Mouse (Mus musculus): ENCODE data around the gene Exog. TPM values are rescaled to one million over a fixed set of nuclear protein-coding genes. Genes with fewer than 3 reads are reported as not detected.

Gene Exog
- total RNA-seq, 2 experiments from 2014 or later = 1.6 to 2.3 TPM

- H3K27ac ChIP-seq = no peak overlapping the region
- no peak for TF ChIP-seq CTCF (IDR thresholded peaks at IDR 0.05)
- intact Hi-C loops (cut with DNase I) = no loop called here
- DNase-seq = no peak
- H3K4me3 ChIP-seq = no peak overlapping the region
These were observed 51.6 kb downstream of the Exog start for GRCm38 (mm10) chr9:119496354-119496753.

- no peak for DNase-seq
- TF ChIP-seq CTCF (IDR thresholded peaks at IDR 0.05) = no peak
- Histone ChIP-seq H3K4me3 (no peak overlapping the region), H3K27ac (no peak overlapping the region)
- intact Hi-C loops (cut with DNase I) = no loop called here
These were observed 52.2 kb downstream of the Exog start for GRCm38 (mm10) chr9:119496960-119497359.

- intact Hi-C loops (cut with DNase I) = no loop called here
These were observed 53.0 kb downstream of the Exog start for GRCm38 (mm10) chr9:119497546-119498246.

GRCm38 (mm10) chr9:119498247-119498607 is 53.5 kb downstream of the Exog start:
- H3K4me3 ChIP-seq = no peak overlapping the region
- no peak for DNase-seq
- intact Hi-C loops (cut with DNase I) = no loop called here
- no peak overlapping the region for H3K27ac ChIP-seq
- TF ChIP-seq CTCF (IDR thresholded peaks at IDR 0.05) = no peak

More at GRCm38 (mm10) chr9:119497546-119498246, 53.0 kb downstream of the Exog start:
- H3K27ac ChIP-seq = no peak overlapping the region
- TF ChIP-seq CTCF (IDR thresholded peaks at IDR 0.05) = no peak
- no peak for DNase-seq
- no peak overlapping the region for H3K4me3 ChIP-seq

GRCm38 (mm10) chr9:119498885-119499284 is 54.1 kb downstream of the Exog start:
- no peak for TF ChIP-seq CTCF (IDR thresholded peaks at IDR 0.05)
- no peak overlapping the region for H3K4me3 ChIP-seq
- H3K27ac ChIP-seq = no peak overlapping the region
- intact Hi-C loops (cut with DNase I) = no loop called here
- no peak for DNase-seq

- no peak for DNase-seq
- intact Hi-C loops (cut with DNase I) = no loop called here
- Histone ChIP-seq H3K4me3 (no peak overlapping the region), H3K27ac (no peak overlapping the region)
- no peak for TF ChIP-seq CTCF (IDR thresholded peaks at IDR 0.05)
These were observed 58.9 kb downstream of the Exog start for GRCm38 (mm10) chr9:119503613-119504012.

GRCm38 (mm10) chr9:119504981-119505658 is 60.4 kb downstream of the Exog start:
- TF ChIP-seq CTCF (IDR thresholded peaks at IDR 0.05) = no peak
- H3K4me3 ChIP-seq = no peak overlapping the region
- DNase-seq = no peak

GRCm38 (mm10) chr9:119510902-119511301 is 66.2 kb downstream of the Exog start:
- DNase-seq = no peak
- TF ChIP-seq CTCF (IDR thresholded peaks at IDR 0.05) = no peak
- H3K27ac ChIP-seq = no peak overlapping the region
- intact Hi-C loops (cut with DNase I) = no loop called here
- no peak overlapping the region for H3K4me3 ChIP-seq

More at GRCm38 (mm10) chr9:119504981-119505658, 60.4 kb downstream of the Exog start:
- no peak overlapping the region for H3K27ac ChIP-seq
- intact Hi-C loops (cut with DNase I) = no loop called here

GRCm38 (mm10) chr9:119512993-119513392 is 68.2 kb downstream of the Exog start:
- intact Hi-C loops (cut with DNase I) = no loop called here

GRCm38 (mm10) chr9:119513816-119514215 is 69.1 kb downstream of the Exog start:
- intact Hi-C loops (cut with DNase I) = no loop called here
- no peak for TF ChIP-seq CTCF (IDR thresholded peaks at IDR 0.05)
- Histone ChIP-seq H3K4me3 (no peak overlapping the region), H3K27ac (no peak overlapping the region)
- peak; percentile 54 for DNase-seq

More at GRCm38 (mm10) chr9:119512993-119513392, 68.2 kb downstream of the Exog start:
- Histone ChIP-seq H3K4me3 (no peak overlapping the region), H3K27ac (no peak overlapping the region)
- TF ChIP-seq CTCF (IDR thresholded peaks at IDR 0.05) = no peak
- no peak for DNase-seq

GRCm38 (mm10) chr9:119514986-119515385 is 70.2 kb downstream of the Exog start:
- no peak for DNase-seq
- Histone ChIP-seq H3K27ac (no peak overlapping the region), H3K4me3 (no peak overlapping the region)
- TF ChIP-seq CTCF (IDR thresholded peaks at IDR 0.05) = no peak
- intact Hi-C loops (cut with DNase I) = no loop called here

Other genes with a start within 250 kb of the Exog start
- gene Slc22a13, start 235.8 kb upstream of the Exog start, total RNA-seq (2021) = not detected
- gene Oxsr1, start 122.5 kb upstream of the Exog start, total RNA-seq (2021) = 10 to 100 TPM; 55.9 to 64.1 TPM
- gene Acaa1a, start 105.3 kb upstream of the Exog start, total RNA-seq (2021) = 10 to 100 TPM; 31.1 to 42.3 TPM
- 1 to 10 TPM; 4.3 to 5.0 TPM for gene Myd88, start 103.5 kb upstream of the Exog start, total RNA-seq (2021)
- under 1 TPM; 0.13 to 0.14 TPM for gene Xylb, start 87.6 kb upstream of the Exog start, total RNA-seq (2021)
- gene Slc22a14, start 79.4 kb upstream of the Exog start, total RNA-seq (2021) = not detected
- 10 to 100 TPM; 14.5 to 20.6 TPM for gene Acvr2b, start 42.8 kb upstream of the Exog start, total RNA-seq (2021)
- gene Scn5a, start 134.1 kb downstream of the Exog start, total RNA-seq (2021) = under 1 TPM; 0.05 to 0.36 TPM